Mouse (Mus musculus): ENCODE results near the gene Ndufs7. TPM values are rescaled to one million over a fixed set of nuclear protein-coding genes. Genes with fewer than 3 reads are reported as not detected.

The Ndufs7 gene
- polyA plus RNA-seq, 1 experiment from 2014 or later = 319 TPM

Small RNA genes lying within 50 kb of the gene (microRNA-seq; reads per million reads assigned to microRNA genes)
- gene Mir6911 (ENCODE audit: borderline number of aligned reads) = not detected

Other genes with a start within 250 kb of the Ndufs7 start
- 179 and 206 TPM in 2 replicates for gene Arhgap45, start 232.5 kb upstream of the Ndufs7 start, polyA plus RNA-seq (2015; fragmentation: Nextera tagmentation; extraction: Ambion mirVana)
- 153 and 158 TPM in 2 replicates for gene Polr2e, start 209.3 kb upstream of the Ndufs7 start, polyA plus RNA-seq (2015; fragmentation: Nextera tagmentation; extraction: Ambion mirVana)
- gene Gpx4, start 202.0 kb upstream of the Ndufs7 start, polyA plus RNA-seq (2015; fragmentation: Nextera tagmentation; extraction: Ambion mirVana) = 640 and 681 TPM in 2 replicates
- gene Sbno2, start 143.6 kb upstream of the Ndufs7 start, polyA plus RNA-seq (2015; fragmentation: Nextera tagmentation; extraction: Ambion mirVana) = 18.3 and 19.7 TPM in 2 replicates
- gene Stk11, start 133.3 kb upstream of the Ndufs7 start, polyA plus RNA-seq (2015; fragmentation: Nextera tagmentation; extraction: Ambion mirVana) = 18.2 and 23.2 TPM in 2 replicates
- gene Atp5d, start 110.5 kb upstream of the Ndufs7 start, polyA plus RNA-seq (2015; fragmentation: Nextera tagmentation; extraction: Ambion mirVana) = 588 TPM in 2 replicates
- 3.5 and 4.3 TPM in 2 replicates for gene Cbarp, start 108.3 kb upstream of the Ndufs7 start, polyA plus RNA-seq (2015; fragmentation: Nextera tagmentation; extraction: Ambion mirVana)
- gene Midn, start 100.8 kb upstream of the Ndufs7 start, polyA plus RNA-seq (2015; fragmentation: Nextera tagmentation; extraction: Ambion mirVana) = 13.1 and 18.8 TPM in 2 replicates
- 226 and 376 TPM in 2 replicates for gene Cirbp, start 83.1 kb upstream of the Ndufs7 start, polyA plus RNA-seq (2015; fragmentation: Nextera tagmentation; extraction: Ambion mirVana)
- gene 1600002K03Rik, start 76.2 kb upstream of the Ndufs7 start, polyA plus RNA-seq (2015; fragmentation: Nextera tagmentation; extraction: Ambion mirVana) = 15.3 and 15.4 TPM in 2 replicates
- 1.2 and 1.6 TPM in 2 replicates for gene Efna2, start 69.6 kb upstream of the Ndufs7 start, polyA plus RNA-seq (2015; fragmentation: Nextera tagmentation; extraction: Ambion mirVana)
- 70.8 and 72.4 TPM in 2 replicates for gene Mum1, start 22.7 kb upstream of the Ndufs7 start, polyA plus RNA-seq (2015; fragmentation: Nextera tagmentation; extraction: Ambion mirVana)
- 5.5 and 5.9 TPM in 2 replicates for gene Gamt, start 11.9 kb downstream of the Ndufs7 start, polyA plus RNA-seq (2015; fragmentation: Nextera tagmentation; extraction: Ambion mirVana)
- 48.9 and 56.1 TPM in 2 replicates for gene Dazap1, start 12.4 kb downstream of the Ndufs7 start, polyA plus RNA-seq (2015; fragmentation: Nextera tagmentation; extraction: Ambion mirVana)
- gene Rps15, start 43.3 kb downstream of the Ndufs7 start, polyA plus RNA-seq (2015; fragmentation: Nextera tagmentation; extraction: Ambion mirVana) = 1,158 and 1,206 TPM in 2 replicates
- 0.10 and 0.24 TPM in 2 replicates for gene Apc2, start 46.9 kb downstream of the Ndufs7 start, polyA plus RNA-seq (2015; fragmentation: Nextera tagmentation; extraction: Ambion mirVana)
- gene 2310011J03Rik, start 71.4 kb downstream of the Ndufs7 start, polyA plus RNA-seq (2015; fragmentation: Nextera tagmentation; extraction: Ambion mirVana) = 72.7 and 81.1 TPM in 2 replicates
- 4.4 and 4.6 TPM in 2 replicates for gene Pcsk4, start 80.4 kb downstream of the Ndufs7 start, polyA plus RNA-seq (2015; fragmentation: Nextera tagmentation; extraction: Ambion mirVana)
- gene Reep6, start 80.8 kb downstream of the Ndufs7 start, polyA plus RNA-seq (2015; fragmentation: Nextera tagmentation; extraction: Ambion mirVana) = 0.26 and 0.30 TPM in 2 replicates
- gene Adamtsl5, start 99.3 kb downstream of the Ndufs7 start, polyA plus RNA-seq (2015; fragmentation: Nextera tagmentation; extraction: Ambion mirVana) = 1.0 and 1.1 TPM in 2 replicates
- 0.17 and 0.21 TPM in 2 replicates for gene Plk5, start 107.3 kb downstream of the Ndufs7 start, polyA plus RNA-seq (2015; fragmentation: Nextera tagmentation; extraction: Ambion mirVana)
- 3.2 and 4.7 TPM in 2 replicates for gene Mex3d, start 138.5 kb downstream of the Ndufs7 start, polyA plus RNA-seq (2015; fragmentation: Nextera tagmentation; extraction: Ambion mirVana)
- 151 and 166 TPM in 2 replicates for gene Mbd3, start 150.4 kb downstream of the Ndufs7 start, polyA plus RNA-seq (2015; fragmentation: Nextera tagmentation; extraction: Ambion mirVana)
- 635 and 689 TPM in 2 replicates for gene Uqcr11, start 157.7 kb downstream of the Ndufs7 start, polyA plus RNA-seq (2015; fragmentation: Nextera tagmentation; extraction: Ambion mirVana)
- gene Tcf3, start 184.5 kb downstream of the Ndufs7 start, polyA plus RNA-seq (2015; fragmentation: Nextera tagmentation; extraction: Ambion mirVana) = 89.7 and 96.8 TPM in 2 replicates
- gene Onecut3, start 245.7 kb downstream of the Ndufs7 start, polyA plus RNA-seq (2015; fragmentation: Nextera tagmentation; extraction: Ambion mirVana) = not detected in 2 replicates